Comparison of ENCODE assay signal across 12 mouse cellular contexts in genomic region chr3:116180341-116180885, GRCm38 (mm10).
"Had no signal": no experiment of that assay in that cellular context is flagged by ENCODE, and none has a peak within 500 bp of the region (broad histone marks: within the 10 kb centered on the region; RNA-seq: fewer than 3 reads in every experiment).

No protein-coding gene starts in this region.

- H3K36me3 ChIP-seq: kidney, embryonic 15.5 days; limb, embryonic 13.5 days; liver, embryonic 13.5 days; midbrain, embryonic 12.5 days; neural tube, embryonic 13.5 days; stomach, embryonic 15.5 days had no signal

- DNase-seq: kidney, adult 2 months; kidney, postnatal 14 days; left cerebral cortex, postnatal 4 days; liver, embryonic 13.5 days; lung, embryonic 14.5 days; right cerebral cortex, postnatal 14 days; thymus, postnatal 4 days had no signal

- H3K27ac ChIP-seq: kidney, embryonic 15.5 days; limb, embryonic 13.5 days; liver, embryonic 13.5 days; midbrain, embryonic 12.5 days; neural tube, embryonic 13.5 days; stomach, embryonic 15.5 days had no signal

- H3K4me1 ChIP-seq: kidney, embryonic 15.5 days; limb, embryonic 13.5 days; liver, embryonic 13.5 days; midbrain, embryonic 12.5 days; neural tube, embryonic 13.5 days; stomach, embryonic 15.5 days had no signal

- H3K27me3 ChIP-seq: kidney, embryonic 15.5 days; limb, embryonic 13.5 days; liver, embryonic 13.5 days; midbrain, embryonic 12.5 days; neural tube, embryonic 13.5 days; stomach, embryonic 15.5 days had no signal

- H3K4me3 ChIP-seq: kidney, embryonic 15.5 days; limb, embryonic 13.5 days; liver, embryonic 13.5 days; midbrain, embryonic 12.5 days; neural tube, embryonic 13.5 days; stomach, embryonic 15.5 days had no signal

- H3K9ac ChIP-seq: kidney, embryonic 15.5 days; limb, embryonic 13.5 days; liver, embryonic 13.5 days; lung, embryonic 14.5 days; midbrain, embryonic 12.5 days; neural tube, embryonic 13.5 days; stomach, embryonic 15.5 days had no signal
